Mouse (Mus musculus) testis, adult 2 months (tissue): ENCODE data around the gene Mgat3.

ENCODE experiments used
- CTCF ChIP-seq: fragments of 200-500 bp; IDR thresholded peaks from 2 replicates; pipeline ENCODE4 v1.5.1; 2012; ENCODE audit warnings: low read depth, mild to moderate bottlenecking, inconsistent platforms, low read length, moderate library complexity; ENCODE audit not compliant: control insufficient read depth, insufficient read depth, insufficient replicate concordance
- POLR2A ChIP-seq: fragments of 200-500 bp; IDR thresholded peaks from 2 replicates; pipeline ENCODE4 v1.6.1; 2012; ENCODE audit warnings: low read depth, mild to moderate bottlenecking, inconsistent platforms, low read length, moderate library complexity; ENCODE audit not compliant: control insufficient read depth

DNA sequence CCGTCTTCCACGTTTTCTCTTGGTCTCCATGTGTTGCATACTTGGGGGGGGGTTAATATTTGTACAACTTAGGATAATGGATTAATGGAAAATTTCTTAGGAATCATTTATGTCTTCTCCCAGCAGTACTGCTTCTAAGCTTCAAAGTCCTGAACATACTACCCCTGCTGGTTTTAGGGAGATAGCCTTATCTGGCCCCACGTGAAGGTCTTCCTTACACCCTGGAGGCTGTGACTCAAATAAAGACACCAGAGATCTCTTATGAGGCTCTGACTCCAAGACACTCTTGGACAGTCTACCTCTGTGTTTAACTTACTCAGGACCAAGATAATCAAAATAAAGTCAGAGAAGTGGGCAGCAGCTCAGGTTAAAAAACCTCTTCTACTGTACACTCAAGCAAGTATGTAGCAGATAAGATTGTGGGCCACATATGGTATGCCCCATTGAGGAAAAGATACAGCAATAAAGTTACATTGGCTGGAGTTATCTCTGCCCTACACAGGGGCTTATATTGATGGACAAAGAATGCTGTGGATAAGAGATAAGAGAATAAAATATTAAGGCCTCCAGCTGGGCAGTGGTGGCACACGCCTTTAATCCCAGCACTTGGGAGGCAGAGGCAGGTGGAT lies 8.7 kb downstream of the Mgat3 start:
- TF ChIP-seq CTCF (no peak), POLR2A (no peak)
